Mouse (Mus musculus) cerebellum, adult 2 months (tissue): Measurements from ENCODE around the gene Nat10.

Experiments used
- CTCF ChIP-seq: fragments of 200-500 bp; IDR thresholded peaks from 2 replicates; pipeline ENCODE4 v1.5.1; 2011; ENCODE audit warnings: low read depth, mild to moderate bottlenecking, control low read depth, low read length, moderate library complexity, borderline replicate concordance; ENCODE audit not compliant: insufficient read depth
- POLR2A ChIP-seq: fragments of 200-500 bp; IDR thresholded peaks from 2 replicates; pipeline ENCODE4 v1.6.1; 2011; ENCODE audit warnings: low read length, control low read depth, borderline replicate concordance; ENCODE audit not compliant: insufficient read depth

DNA sequence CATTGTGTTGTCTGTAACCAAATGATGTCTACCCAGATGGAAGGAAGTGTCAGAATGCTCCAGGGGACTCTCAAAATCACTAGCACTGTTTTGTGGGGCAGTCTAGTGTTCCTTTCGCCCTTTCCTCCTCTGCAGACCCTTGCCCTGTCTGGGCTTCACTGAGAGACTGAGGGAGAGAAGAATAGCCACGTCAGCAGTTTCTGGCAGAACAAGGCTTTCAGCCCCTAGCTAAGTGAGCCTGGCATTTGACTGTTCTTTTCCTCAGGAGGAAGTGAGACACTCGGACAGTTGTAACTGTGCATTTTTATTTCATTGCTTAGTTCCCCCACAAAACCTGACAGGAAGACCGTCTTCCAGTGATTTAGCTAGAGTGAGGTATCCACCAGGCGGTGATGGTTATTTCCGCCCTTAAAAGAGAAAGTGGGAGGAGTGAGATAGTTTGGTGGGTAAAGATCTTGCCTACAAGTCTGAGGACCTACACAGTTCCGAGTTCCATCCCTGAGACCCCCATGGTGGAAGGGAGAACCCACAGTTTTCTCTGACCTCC is 88.4 kb downstream of the Nat10 start:
- TF ChIP-seq CTCF = no peak
- no peak for TF ChIP-seq POLR2A
